Mouse (Mus musculus) kidney, adult 9 months (tissue): Measurements from ENCODE around the gene Timp3.
A peak's percentile ranks its signal among the peaks of the same experiment; 100 is the strongest.

ENCODE experiments used
- DNase-seq: peaks from one replicate; pipeline ENCODE4 v3.0.0; 2022

Timp3 gene

DNA sequence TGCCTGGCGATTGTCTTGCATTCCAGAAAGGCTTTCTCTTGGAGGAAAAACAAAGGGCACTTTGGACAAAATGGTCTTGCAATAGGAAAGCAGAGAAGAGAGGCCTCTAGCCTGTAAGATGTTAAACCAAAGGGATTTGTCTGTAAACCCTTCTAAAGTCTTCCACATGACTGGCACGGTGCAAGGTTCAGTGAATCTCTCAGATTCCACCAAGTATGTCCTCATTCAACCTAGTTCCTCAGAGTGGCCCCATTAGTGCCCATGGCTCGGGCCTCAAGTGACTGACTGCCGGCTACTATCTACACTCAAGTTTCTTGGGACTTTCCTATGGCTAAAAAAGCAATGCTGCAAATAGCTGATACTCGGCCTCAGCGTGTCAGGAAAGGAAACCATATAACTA is 1.8 kb upstream of the Timp3 start:
- peak; percentile 91 for DNase-seq

DNA sequence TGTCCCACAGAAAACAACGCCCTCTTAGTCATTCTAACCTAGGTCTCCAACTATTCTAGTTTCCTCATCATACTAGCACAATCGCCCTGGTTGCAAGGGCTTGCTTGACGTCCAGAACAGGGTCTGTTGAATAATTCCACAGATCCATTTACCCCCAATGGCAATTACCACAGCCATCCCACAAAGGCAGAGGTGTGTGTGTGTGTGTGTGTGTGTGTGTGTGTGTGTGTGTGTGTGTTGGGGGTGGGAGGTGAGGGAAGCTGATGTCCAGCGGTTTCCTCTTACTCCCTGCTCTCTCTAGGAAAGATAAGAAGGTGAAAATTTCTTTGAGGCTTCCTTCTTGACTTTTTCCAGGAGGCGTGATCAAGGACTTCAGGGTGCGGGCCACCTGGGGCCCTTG is 377 bp upstream of the Timp3 start:
- DNase-seq = peak; percentile 39

DNA sequence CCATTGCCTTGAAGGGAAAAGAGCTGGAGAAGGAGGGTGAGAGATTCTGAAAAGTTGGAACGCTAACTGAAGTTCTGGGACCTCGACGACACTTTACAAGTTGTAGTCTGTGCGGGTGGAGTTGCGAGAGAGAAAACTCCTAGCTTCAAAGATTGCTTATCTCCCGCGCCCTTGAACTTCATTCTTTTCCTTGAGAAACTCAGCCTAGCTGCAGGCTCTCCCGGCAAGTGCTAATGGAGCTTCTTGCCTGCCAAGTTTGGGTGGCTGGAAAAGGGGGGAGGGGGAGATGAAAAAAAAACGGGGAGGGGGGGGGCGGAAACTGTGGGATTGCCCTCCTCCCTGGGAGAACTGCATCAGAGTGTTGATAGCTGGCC is 932 bp downstream of the Timp3 start:
- DNase-seq = no peak

DNA sequence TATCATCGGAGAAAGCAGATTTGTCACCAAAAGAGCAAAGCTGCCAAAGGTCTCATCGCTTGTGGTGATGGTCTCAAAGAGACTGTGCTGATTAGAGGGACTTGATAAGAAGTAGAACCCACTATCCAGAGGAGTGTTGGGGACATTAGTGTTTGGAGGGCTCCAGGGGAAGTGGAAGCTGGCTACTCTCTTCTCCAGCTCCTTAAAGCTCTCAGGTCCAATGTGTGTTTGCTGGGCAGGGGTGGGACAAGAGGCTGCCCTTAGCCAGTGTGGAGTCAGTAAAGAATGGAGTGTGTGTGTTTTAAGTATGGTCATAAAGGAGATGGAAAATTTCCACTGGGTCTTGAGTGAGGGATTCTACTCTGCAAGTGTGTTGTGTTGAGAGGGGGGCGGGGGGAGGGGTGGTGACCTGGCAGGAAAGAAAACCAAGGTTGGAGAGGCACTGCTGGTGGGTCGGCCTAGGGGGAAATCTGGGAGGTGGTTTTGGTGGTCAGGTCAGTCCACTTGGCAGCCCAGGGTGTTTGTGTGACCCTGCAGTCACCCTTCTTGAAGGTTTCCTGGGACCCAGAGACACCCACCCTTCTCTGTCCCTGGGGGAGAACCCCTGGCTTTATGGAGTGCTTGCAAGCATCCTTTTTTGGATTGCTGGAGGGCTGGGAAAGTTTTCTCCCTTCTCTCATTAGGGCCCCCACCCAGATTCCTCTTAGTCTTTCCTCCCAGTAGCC is 1.6 kb downstream of the Timp3 start:
- DNase-seq = peak; percentile 51

DNA sequence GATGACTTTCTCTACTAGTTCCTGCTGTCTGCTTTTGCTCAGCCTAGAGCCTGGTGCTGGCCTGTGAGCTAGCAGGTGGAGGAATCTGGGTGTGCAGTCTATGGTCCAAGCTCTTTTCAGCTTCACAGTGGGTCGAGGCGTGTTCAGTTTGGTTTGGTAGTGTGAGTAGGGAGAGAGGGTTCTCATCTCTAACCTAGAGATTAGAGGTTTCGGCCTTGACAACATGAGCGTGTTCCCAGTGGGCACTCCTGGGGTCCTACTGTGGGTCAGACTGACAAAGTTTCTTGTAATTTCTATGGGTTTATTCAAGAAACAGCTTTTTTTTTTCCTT is 2.1 kb downstream of the Timp3 start:
- no peak for DNase-seq

DNA sequence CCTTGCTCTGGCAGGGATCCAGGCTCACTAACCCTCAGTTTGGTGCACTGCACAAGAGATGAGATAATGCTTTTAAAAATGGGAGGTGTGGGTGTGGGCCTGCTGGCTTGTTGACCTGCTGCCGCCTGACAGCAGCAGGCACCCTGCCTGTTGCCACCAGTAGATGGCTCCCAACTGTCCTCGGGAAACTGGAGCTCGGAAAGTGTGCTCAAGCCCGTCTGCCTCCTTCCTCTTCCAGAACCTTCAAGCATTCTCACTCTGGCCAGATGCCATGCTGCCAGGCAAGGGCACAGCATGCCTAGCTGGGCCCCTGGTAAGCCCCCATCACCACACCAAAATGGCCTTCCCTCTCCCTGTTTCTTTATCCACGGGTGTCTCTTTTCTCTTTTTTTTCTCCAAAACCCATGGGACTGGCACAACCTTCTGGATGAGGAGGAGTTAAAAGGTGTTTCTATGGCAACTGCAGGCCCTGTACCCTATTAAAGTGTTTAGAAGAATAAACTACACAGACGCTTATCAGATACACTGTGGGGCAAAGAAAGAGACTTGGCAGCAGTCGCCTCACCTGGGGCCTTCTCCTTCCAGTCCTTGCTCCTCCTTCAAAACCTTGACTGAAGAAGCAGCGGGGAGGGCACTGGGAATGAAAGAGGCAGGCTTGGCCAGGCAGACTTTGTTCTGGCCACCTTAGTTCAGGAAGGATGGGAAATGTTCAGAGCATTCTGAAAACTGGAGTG is 2.8 kb downstream of the Timp3 start:
- DNase-seq = peak; percentile 89

DNA sequence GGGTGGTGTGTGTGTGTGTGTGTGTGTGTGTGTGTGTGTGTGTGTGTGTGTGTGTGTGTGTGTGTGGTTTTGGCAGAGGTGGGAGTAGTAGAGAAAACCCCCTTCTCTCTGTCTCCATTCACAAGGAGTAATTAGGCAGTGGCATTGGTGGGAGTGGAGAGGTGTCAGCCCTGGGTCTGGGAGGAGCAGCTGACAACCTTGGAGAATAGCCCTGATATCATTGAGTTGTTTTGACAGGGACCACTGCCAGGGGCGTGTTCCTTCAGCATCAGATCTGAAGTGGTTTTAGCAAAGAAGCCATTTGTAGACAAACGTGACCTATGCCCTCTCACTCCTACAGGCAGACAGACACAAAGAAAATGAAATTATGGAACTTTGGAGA is 3.3 kb downstream of the Timp3 start:
- no peak for DNase-seq

DNA sequence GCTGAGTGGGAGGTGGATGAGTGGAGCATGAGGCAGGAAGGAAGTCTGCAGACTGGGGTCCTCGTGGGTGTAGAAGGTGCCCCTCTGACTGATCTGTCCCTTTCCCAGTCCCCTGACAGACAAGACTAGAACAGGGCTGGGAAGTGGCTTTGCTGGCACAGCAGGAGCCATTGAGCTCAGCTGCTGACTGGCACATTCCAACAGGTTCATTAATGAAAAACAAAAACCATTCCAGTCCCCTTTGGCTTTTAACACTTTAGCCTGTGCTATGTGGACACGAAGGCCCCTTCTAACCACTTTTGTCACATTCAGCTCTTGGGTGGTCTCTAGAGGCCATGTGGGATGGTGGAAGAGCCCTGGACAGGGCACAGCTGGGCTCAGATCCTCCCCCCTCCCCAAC is 4.4 kb downstream of the Timp3 start:
- DNase-seq = no peak

DNA sequence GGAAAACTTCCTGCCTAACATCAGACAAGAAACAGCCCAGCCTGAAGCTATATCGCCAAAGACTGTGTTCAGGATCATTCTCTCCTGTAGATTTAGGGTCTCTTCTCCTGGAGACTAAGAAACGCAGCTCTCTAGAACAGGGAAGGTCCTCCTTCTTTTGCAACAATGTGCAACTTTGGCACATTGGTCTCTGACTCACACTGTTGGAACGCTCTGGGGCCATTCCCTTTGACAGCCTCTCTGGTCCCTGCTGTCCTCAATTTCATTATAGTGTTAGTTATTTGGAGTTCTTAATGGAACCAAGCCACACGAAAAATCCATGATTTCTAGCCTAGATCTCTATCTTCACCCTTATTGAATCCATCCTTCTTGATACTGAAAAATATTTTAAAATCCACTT is 7.1 kb downstream of the Timp3 start:
- no peak for DNase-seq

DNA sequence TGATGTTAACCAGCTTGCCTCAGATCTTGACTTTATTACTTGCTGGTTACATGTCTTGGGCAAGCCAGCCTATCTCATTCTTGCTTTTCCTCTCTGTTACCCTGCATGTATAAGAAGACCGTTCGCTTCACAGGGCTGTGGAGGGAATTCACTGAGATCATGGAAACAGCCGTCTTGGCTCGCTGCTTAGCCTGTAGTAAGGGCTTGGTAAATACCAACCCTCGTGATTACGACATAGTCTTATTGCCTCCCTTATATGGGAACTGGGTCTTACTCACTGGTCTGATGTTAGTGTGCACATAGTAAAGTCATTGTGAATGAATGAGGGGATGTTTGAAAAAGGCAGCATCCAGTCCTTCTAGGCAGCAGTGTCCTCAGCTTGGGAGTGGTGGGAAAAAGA is 10.4 kb downstream of the Timp3 start:
- DNase-seq = no peak

DNA sequence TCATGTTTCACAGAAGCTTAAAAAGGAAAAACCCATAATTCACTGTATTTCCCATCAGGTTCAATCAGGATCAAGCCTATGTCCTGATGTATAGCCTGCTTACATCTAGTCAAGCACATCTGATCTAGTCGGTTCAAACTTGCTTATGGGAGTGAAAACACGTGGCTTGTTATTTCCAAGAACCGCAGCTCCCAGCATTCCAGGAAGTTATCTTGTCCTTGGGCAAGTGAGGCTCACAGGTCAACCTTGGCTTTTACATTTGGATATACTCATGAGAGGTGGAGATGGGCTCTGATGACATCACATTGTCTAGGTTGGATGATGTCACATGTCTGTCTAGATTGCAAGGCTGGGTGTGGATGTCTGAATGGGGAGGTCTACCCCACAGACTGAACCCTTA is 12.8 kb downstream of the Timp3 start:
- DNase-seq = no peak

DNA sequence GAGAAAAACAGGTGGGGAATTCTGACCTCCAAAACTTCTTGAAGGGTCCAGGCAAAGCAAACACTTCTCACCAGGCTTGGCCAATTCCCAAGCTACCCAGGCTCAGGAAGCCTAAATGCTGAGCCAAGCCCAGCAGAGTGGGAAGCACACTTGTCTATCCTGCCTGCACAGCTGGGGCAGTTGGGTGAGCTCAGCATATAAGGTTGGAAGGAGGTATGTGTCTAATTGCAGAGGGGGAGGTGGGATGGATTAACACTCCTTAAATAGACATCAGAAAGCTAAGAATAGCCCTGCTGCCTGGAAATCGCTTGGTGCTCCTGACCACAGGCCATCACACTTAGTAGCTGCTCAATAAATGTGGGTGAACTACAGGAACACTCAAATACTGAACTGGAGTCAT is 13.3 kb downstream of the Timp3 start:
- no peak for DNase-seq

DNA sequence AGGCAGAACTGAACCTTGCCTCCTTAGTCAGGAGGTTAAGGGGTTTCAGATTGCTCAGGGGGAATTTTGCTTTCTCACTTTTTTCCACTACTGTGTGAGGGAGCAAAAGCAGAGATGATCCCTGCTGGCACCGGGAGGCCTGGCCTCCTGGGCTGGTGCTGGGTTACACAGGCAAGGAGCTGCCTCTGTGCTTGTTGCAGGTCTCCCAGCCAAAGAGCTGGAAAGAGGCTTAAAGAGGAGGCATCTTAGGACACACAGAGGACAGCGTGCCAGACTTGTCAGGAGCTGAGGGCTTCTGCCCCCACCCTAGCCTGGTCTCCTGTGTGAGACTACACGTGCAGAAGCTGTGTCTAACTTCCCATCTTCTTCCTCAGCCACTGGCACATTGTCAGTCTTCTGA is 15.3 kb downstream of the Timp3 start:
- DNase-seq = no peak

DNA sequence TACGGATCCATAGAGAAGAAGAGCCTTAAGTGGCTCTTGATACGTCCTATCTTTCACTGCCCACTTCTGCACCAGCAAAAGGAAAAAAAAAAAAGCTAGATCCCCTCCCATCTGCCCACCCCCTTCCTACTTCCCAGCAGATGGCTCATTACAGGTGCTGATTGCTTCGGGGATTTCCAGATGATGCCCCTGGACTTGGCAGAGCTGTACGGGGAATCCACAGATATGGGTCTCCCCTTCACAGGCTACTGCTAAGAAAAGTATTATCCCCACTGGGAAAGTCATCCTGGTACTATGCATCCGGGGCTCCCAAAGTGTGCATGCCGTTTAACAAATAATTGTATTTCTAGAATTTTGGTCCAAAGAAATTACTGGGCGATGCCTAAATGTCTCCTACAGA is 17.5 kb downstream of the Timp3 start:
- DNase-seq = no peak

DNA sequence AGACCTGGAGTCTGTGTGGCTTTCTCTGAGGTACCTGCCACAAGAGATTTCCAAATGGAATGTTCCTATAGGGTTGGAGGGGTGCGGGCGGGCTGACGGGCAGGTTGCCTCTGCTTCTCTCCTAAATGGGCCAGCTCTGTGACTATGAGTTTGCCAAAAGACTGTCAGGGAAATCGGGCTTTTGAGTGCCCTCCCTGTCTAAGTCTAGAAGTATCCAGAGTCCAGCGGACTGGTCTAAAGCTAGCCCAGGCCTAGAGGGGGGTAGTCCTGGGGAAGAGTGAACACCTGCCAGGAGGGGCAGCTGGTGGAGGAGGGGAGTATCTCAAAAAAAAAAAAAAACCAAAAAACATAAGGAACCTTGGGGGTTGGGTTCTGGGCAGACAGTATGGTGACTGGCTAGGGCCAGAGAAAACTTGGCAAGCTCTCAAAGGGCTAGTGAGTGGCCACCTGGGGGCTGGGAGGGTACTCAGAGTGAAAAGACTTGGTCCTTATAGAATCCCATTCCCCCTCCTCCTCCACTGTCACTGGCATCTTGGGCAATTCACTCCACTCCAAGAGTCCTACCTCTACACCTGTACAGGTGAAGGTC is 18.5 kb downstream of the Timp3 start:
- no peak for DNase-seq

DNA sequence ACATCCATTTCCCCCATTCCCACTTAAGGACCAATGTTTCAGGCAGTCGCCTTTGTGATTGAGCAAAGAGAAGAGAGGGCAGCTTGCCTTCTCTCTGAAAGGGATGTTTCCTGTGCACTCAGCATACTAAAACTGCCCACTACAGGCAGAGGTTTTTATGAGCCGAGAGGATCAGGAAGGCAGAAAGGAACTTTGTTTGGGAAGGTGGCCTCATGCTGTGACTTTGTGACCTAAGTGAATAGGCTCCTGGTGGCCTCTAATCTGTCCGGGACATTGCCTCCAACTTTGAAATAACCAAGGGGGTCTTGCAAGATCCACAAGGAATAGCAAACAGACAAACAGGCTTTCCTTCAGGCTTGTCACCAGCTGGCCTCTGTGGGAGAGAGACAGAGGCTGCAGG is 19.4 kb downstream of the Timp3 start:
- no peak for DNase-seq

DNA sequence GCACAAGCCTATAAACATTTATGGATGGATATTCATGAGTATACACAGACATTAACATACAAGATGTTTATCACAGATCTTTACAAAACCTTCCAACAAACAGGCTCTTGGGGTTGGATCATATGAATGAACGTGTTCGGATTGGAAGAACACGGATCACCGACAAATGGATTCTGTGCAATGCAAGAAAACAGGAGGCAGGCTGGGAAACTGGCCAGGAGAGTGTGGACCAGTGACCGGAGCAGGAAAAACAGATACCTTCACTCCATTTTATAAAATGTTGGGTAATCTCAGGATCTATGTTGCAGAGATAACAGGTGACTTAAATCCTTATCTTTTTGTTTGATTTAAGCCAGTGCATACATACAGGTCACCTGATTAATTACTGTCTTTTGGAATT is 20.0 kb downstream of the Timp3 start:
- DNase-seq = no peak

DNA sequence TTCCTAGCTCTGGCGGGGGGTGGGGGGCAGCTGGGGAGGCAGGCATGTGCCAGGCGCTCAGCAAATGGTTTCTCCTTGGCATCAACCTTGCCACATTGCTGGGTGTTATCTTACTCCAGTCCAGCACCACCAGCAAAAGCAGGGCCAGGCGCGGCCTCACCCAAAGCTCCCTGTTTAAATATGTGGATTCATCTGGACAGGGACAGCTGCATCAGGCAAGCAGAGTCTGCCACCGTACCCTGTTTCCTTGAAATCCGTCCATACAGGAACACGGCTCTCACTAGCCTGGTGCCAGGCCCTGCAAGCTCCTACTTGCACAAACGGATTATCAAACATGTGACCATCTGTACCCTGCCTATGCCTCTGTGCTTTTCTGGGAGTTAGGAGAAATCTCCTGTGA is 21.0 kb downstream of the Timp3 start:
- no peak for DNase-seq

DNA sequence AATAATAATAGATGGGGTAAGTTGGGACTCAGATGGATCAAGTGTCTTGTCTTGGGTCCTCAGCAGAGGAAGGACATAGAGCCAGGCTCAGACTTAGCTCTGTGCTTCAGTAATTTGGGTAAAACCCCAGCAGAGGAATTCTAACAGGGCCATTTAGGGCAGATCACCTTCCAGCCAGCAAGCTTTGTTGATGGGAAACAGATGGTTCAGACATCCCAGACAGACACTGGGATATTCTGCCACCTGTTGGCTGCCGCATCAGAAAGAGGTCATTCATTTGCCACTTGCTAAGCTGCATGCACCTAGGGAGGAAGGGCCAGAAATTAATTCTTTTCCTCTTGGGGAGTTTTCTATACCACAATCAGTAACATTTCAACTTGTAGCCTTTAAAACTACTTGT is 21.8 kb downstream of the Timp3 start:
- no peak for DNase-seq

DNA sequence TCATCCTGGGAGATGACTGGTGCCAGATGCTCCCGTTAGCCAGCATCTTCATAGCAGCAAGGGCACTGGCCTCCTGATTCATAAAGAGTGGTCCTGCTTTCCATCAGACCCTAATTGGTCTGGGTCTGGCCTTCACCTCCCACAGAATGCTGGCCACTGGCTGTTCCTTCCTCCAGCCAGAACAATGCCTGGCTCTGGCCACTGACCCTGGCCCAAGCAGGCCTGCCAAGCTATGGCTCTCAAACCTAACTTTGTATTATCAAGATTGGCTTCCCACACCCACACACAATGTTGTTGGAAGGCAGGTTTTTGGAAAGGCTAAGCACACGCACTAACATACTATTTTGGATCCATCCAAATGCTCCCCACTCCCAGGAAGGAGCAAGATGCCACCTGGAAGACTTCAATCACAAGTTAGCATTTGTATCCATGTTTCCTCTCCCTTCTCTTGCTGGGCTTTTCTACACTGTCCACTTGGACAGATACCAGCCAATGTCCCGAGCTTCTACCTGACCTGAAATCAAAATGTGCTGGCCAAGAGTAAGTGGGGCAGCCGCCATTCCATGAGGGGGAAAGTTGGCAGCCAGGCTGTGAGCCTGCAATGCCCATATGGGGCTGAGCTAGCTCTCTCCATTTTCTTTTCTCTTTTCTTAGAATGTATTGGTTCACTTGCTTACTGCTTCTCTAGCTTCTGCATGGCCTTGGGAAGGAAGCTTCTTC is 23.3 kb downstream of the Timp3 start:
- DNase-seq = no peak

DNA sequence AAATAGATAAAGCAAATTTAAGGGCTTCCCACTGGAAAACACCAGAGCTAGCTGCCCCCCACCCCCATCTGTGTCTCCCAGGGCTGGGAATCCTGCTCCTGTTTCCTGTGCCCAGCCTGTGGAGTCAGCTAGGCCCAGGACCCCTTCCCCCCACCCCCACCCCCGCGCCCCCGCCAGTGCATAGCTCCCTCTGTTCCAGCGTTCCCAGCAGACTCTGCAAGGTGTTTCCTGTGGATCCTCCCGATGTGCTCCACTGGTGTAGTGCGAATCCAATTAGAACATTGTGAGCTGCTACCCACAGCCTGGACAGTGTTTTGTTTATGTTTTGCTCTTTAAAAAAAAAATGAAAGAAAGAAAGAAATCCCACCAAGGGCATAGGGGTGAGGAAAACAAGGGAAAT is 25.1 kb downstream of the Timp3 start:
- no peak for DNase-seq

DNA sequence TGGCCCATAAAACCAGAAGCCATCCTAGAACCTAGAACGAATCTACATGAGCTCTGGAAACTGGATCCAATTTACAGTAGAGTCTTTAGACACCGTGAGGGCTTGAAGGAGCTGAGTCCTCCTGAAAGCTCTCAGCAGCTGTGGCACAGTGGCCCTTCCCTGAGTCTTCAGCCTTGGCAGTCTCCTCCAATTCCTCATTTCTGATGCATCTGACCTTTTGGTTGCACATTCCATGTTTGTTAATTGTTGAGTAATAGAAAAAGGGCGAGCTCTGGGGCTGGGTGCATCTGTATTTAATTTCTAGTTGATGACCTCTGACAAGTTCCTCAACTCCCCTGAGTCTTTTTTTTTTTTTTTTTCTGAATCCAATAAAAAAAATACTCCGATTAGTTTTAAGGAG is 28.0 kb downstream of the Timp3 start:
- no peak for DNase-seq

DNA sequence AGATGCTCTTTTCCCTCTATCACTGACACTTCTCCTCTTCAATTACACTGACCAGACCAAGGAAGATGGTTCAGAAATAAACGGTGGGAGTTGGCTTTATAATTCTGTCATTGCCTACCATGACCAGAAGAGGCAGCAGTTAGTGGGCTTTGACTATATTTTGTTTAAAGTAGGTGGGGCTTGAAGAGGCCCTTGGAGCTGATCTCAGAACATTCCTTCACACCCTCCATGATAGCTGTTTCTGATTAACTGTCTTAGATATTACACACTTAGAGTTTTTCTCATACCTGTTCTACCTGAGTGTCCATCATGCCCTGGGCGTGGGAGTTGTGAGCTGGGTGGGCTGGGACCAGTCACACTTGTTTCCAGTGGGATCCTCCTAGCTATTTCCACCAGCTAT is 28.5 kb downstream of the Timp3 start:
- DNase-seq = no peak

DNA sequence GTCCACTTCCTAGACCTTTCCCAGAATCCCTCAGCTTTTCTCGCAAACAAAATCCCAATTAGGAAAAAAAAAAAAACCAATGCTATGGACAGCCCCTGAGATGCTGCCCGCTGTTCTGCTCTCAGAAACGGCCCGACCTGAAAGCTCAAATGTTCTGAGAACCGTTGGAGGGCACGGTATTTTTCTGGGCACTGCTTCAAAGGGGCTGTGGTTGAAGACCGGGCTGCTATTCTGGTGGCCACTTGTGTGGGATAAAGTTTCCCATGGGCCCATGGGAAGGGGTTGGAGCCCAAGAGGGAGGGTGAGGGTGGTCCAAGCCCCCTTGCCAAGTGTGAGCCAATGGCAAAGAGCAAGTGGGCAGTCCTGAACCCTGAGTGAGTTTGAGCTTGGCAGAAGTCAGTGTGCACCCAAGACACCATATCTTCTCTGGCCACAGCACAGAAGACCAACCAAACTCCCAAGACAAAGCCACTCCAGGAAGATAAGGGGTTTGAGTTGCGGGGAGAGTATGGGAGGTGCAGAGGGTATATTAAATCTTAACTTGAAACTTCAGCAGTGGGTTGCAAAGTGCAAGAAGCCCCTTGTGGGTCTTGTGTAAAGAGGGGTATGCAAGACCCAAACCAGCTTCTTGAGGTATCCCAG is 29.2 kb downstream of the Timp3 start:
- no peak for DNase-seq
